Mouse (Mus musculus) intestine, postnatal 0 days (tissue): ENCODE measurements around the gene Banf1. TPM values are rescaled to one million over a fixed set of nuclear protein-coding genes. Genes with fewer than 3 reads are reported as not detected.
A peak's percentile ranks its signal among the peaks of the same experiment; 100 is the strongest.
"Not testable (repeated sequence)": the region's sequence is repeated elsewhere in the genome, so short reads cannot be mapped to it uniquely, and the experiment has no call there.

Source experiments
- ATAC-seq: fragments of 200-750 bp; cut with Nextera tagmentation; 2 replicates; pipeline ENCODE4 v1.8.0; 2017; ENCODE audit warnings: mild to moderate bottlenecking, moderate TSS enrichment, moderate library complexity
- H3K27ac ChIP-seq: fragments of 300-500 bp; sonication (generic); 2 replicates; pipeline ENCODE4 v1.5.1; 2014; ENCODE audit warnings: mild to moderate bottlenecking, low read depth, low read length, moderate library complexity
- H3K27me3 ChIP-seq: fragments of 300-500 bp; sonication (generic); replicated peaks from 2 replicates; pipeline ENCODE4 v1.6.1; 2014; ENCODE audit warnings: low read length, mixed read lengths; ENCODE audit not compliant: control insufficient read depth, insufficient read depth
- H3K36me3 ChIP-seq: fragments of 300-500 bp; sonication (generic); 2 replicates; pipeline ENCODE4 v1.6.1; 2014; ENCODE audit warnings: mild to moderate bottlenecking, moderate library complexity; ENCODE audit not compliant: control insufficient read depth, insufficient read depth
- H3K4me1 ChIP-seq: fragments of 300-500 bp; sonication (generic); replicated peaks from 2 replicates; pipeline ENCODE4 v1.6.1; 2014; ENCODE audit warnings: antibody characterized with exemption, low read length, mixed read lengths; ENCODE audit not compliant: control insufficient read depth, insufficient read depth
- H3K4me2 ChIP-seq: fragments of 300-500 bp; sonication (generic); replicated peaks from 2 replicates; pipeline ENCODE4 v1.6.1; 2014; ENCODE audit warnings: low read depth, mild to moderate bottlenecking, moderate library complexity
- H3K4me3 ChIP-seq: fragments of 300-500 bp; sonication (generic); 2 replicates; pipeline ENCODE4 v1.5.1; 2014; ENCODE audit warnings: low read depth, low read length
- H3K9ac ChIP-seq: fragments of 300-500 bp; sonication (generic); 2 replicates; pipeline ENCODE4 v1.6.1; 2014; ENCODE audit warnings: mild to moderate bottlenecking, low read depth, low read length
- H3K9me3 ChIP-seq: fragments of 300-500 bp; sonication (generic); 2 replicates; pipeline ENCODE4 v1.6.1; 2016; ENCODE audit warnings: mixed run types; ENCODE audit not compliant: control insufficient read depth
- CTCF ChIP-seq: sonication (generic); IDR thresholded peaks from 2 replicates; pipeline ENCODE4 v1.5.1; 2016; ENCODE audit warnings: low read depth, mild to moderate bottlenecking, control low read depth, antibody characterized with exemption, moderate library complexity
- WGBS: fragments of 180-500 bp; shearing (Covaris S2); extraction: QIAGEN DNeasy Blood & Tissue Kit; methylation state at CpG from one replicate; pipeline ENCODE4 v1.1.7; 2014; 5-methylcytosine and 5-hydroxymethylcytosine counted together
- polyA plus RNA-seq: library from polyadenylated mRNA; unstranded; fragments of >200 nt; fragmentation: Nextera tagmentation; extraction: Ambion mirVana; gene quantifications from 2 replicates; pipeline ENCODE4 v1.2.1, GENCODE M21; 2015

Gene Banf1
- polyA plus RNA-seq, 1 experiment from 2014 or later = 329 TPM

DNA sequence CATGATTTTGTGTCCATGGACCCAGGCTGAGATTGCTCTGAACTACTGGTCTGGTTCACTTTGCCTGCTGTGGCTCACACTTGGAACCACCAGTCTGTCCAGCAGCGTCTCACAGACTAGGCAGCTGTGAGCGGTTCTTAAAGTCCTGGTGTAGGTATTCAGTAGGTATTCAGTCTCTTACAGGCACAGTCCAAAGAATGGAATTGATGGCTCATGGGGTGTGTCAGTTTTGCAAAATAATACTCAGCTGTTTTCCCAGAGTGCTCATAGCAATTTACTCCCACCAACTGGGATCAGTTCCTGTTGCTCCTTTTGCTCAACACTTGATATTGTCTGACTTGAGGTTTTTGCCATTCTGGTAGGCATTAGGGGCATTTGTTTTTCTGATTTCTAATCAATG lies 4.8 kb downstream of the Banf1 start:
- ATAC-seq = no peak
- no peak overlapping the region for H3K4me2 ChIP-seq
- TF ChIP-seq CTCF = no peak
- H3K36me3 ChIP-seq = peaks cover 11% of the 10 kb centered on the region; the same call in 1 of the 2 replicates
- no peak overlapping the region for H3K27ac ChIP-seq
- 84% methylated on average over 2 of the region's 2 CpGs for WGBS
- H3K4me3 ChIP-seq = no peak overlapping the region
- no peaks in the 10 kb centered on the region for H3K9me3 ChIP-seq
- H3K27me3 ChIP-seq = no peaks in the 10 kb centered on the region
- 0 out of 2 replicates have a peak, but pooled peaks cover 2% of the 10 kb centered on the region for H3K4me1 ChIP-seq
- H3K9ac ChIP-seq = no peak overlapping the region

- peak; percentile 76 for ATAC-seq
- Histone ChIP-seq H3K4me3 (no peak overlapping the region), H3K9ac (no peak overlapping the region), H3K4me2 (no peak overlapping the region), H3K27me3 (no peaks in the 10 kb centered on the region), H3K9me3 (no peaks in the 10 kb centered on the region), H3K36me3 (no peaks in the 10 kb centered on the region; the same call in 1 of the 2 replicates), H3K4me1 (no peaks in the 10 kb centered on the region), H3K27ac (peak overlapping the region; percentile 57)
- WGBS = no CpG with 5 or more reads among the region's 1 CpGs
- TF ChIP-seq CTCF = no peak
Observed at GRCm38 (mm10) chr19:5356080-5356479, 10.9 kb downstream of the Banf1 start.

DNA sequence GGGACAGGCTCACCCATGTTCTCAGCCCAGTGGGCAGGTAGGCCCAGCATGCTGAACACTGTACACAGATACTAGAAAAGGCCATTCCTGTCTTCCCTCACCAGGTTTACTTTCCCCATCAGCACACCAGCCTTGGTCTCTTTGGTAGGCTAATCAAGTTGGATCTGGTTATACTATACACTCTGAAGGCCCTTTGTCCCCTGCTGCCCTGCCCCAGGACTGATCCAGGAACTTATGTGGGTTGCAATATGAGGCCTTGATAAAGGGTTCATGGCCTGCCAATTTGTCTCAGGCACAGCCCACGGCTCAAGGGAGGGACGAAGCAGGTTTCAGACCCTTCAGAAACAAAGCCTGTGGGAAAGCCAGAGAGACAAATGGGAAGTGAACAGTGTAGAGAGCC lies 13.4 kb downstream of the Banf1 start:
- Histone ChIP-seq H3K9ac (no peak overlapping the region; the same call in 1 of the 2 replicates), H3K27me3 (no peaks in the 10 kb centered on the region), H3K36me3 (no peaks in the 10 kb centered on the region), H3K4me2 (no peak overlapping the region), H3K27ac (peak overlapping the region; percentile 70), H3K9me3 (no peaks in the 10 kb centered on the region), H3K4me3 (no peak overlapping the region), H3K4me1 (0 out of 2 replicates have a peak, but pooled peaks cover under 1% of the 10 kb centered on the region)
- peak; percentile 35; the same call in 1 of the 2 replicates for ATAC-seq
- no peak for TF ChIP-seq CTCF
- 41% methylated on average over 2 of the region's 2 CpGs for WGBS

DNA sequence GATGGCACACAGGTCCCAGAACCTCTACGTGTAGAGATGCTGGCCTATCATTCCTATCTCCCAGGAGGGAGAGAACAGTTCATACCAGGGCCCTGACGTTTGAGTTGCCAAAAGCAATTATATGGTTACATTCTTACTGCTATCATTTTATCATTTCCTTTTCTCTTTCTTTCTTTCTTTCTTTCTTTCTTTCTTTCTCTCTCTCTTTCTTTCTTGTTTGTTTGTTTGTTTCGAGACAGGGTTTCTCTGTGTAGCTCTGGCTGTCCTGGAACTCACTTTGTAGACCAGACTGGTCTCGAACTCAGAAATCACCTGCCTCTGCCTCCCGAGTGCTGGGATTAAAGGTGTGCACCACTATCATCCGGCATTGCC lies 17.5 kb downstream of the Banf1 start, which contains the start of gene Cst6:
Cst6 (minus strand) TSS at position 73 of the 372 bp plus-strand sequence.
- not testable (repeated sequence) for ATAC-seq, H3K27me3 ChIP-seq, H3K9me3 ChIP-seq, H3K4me1 ChIP-seq, H3K27ac ChIP-seq, H3K36me3 ChIP-seq
- WGBS = 61% methylated on average over 6 of the region's 6 CpGs
- H3K4me2 ChIP-seq = peak within 1 kb of the TSS; percentile 75
- H3K4me3 ChIP-seq = peak within 1 kb of the TSS; percentile 47
- H3K9ac ChIP-seq = peak within 1 kb of the TSS; percentile 31

- 0 out of 2 replicates have a peak, but pooled peaks cover 3% of the 10 kb centered on the region for H3K4me1 ChIP-seq
- peak overlapping the region; percentile 75 for H3K4me2 ChIP-seq
- no peaks in the 10 kb centered on the region for H3K9me3 ChIP-seq
- no peak overlapping the region for H3K27ac ChIP-seq
- peak; percentile 69 for ATAC-seq
- H3K36me3 ChIP-seq = no peaks in the 10 kb centered on the region
- H3K4me3 ChIP-seq = peak overlapping the region; percentile 47
- peak; percentile 74 for TF ChIP-seq CTCF
- no peaks in the 10 kb centered on the region for H3K27me3 ChIP-seq
- H3K9ac ChIP-seq = peak overlapping the region; percentile 31
- WGBS = 3% methylated on average over 34 of the region's 34 CpGs
Observed at GRCm38 (mm10) chr19:5348526-5349501, 18.2 kb downstream of the Banf1 start.

DNA sequence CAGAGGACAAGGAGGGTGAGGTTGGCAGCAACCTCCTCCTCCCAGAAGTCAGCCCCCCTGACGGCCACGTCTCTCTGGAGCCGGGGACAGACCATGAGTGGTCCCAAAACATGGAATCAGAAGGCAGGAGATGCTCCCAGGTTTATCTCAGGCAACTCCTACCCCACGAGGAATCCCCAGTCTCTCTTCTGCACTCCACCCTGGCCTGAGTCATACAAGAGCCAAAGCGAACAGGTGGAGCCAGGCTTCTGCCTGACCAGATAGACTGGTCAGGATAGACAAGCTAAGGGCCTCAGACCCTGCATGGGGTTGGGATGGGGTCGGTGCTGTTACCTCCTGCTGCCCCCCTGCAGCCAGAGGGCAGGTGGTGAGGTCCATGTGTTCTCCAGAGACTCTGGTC lies 18.9 kb downstream of the Banf1 start:
- no peak for TF ChIP-seq CTCF
- H3K4me1 ChIP-seq = 0 out of 2 replicates have a peak, but pooled peaks cover 3% of the 10 kb centered on the region
- H3K27me3 ChIP-seq = no peaks in the 10 kb centered on the region
- H3K36me3 ChIP-seq = no peaks in the 10 kb centered on the region
- no peak overlapping the region for H3K4me3 ChIP-seq
- WGBS = 72% methylated on average over 6 of the region's 6 CpGs
- H3K9ac ChIP-seq = peak overlapping the region; percentile 22; the same call in 1 of the 2 replicates
- peak overlapping the region; percentile 75 for H3K4me2 ChIP-seq
- no peaks in the 10 kb centered on the region for H3K9me3 ChIP-seq
- no peak for ATAC-seq
- no peak overlapping the region for H3K27ac ChIP-seq
